Comparison of ENCODE assay signal across 7 mouse cellular contexts in the genomic region with DNA sequence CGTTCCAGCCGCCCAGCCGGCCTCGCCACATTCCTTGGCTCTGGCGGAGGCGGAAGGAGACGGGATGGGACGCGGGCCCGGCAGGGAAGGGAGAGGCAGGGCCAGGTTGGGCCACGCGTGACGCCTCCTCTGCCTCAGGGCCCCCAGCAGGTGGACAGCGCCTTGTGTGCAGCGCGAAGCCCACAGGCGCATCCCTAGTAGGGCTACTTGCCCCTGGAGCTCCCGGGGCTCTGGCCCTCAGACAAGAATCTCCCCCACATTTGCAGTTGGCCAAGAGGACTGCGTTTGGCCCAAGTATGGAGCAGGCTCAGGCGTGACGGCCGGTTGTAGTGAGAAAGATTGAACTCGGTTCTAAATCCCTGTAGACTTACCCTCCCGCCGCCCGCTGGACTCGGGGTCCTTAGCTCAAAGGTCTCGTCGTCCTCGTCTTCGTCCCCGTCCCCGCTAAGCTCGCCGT. TPM values are rescaled to one million over a fixed set of nuclear protein-coding genes. Genes with fewer than 3 reads are reported as not detected.
A peak's percentile ranks its signal among the peaks of the same experiment; 100 is the strongest.
DNase-seq lines count a peak whose midpoint lies in the region; ATAC-seq and TF ChIP-seq lines count a peak whose summit lies in the region.

Gene Cntnap1, plus strand, starts transcription at position 170 of the 457 bp plus-strand sequence.

- ATAC-seq in G1E (ENCODE audit: extremely low read depth, insufficient number of reproducible peaks, low FRiP score, poor library complexity, severe bottlenecking), result no peak
- ATAC-seq in forebrain, embryonic 13.5 days, result no peak
- ATAC-seq in hindbrain, embryonic 12.5 days (ENCODE audit: low FRiP score), result no peak
- ATAC-seq in midbrain, embryonic 13.5 days, result no peak

- H3K27me3 ChIP-seq in G1E (ENCODE audit: insufficient read depth, low read length), result peaks cover 73% of the 10 kb centered on the region
- peaks cover 78% of the 10 kb centered on the region for H3K27me3 ChIP-seq in forebrain, embryonic 13.5 days
- peaks cover 74% of the 10 kb centered on the region for H3K27me3 ChIP-seq in hindbrain, embryonic 12.5 days
- peaks cover 74% of the 10 kb centered on the region for H3K27me3 ChIP-seq in midbrain, embryonic 13.5 days

- 0% methylated on average over 35 of the region's 35 CpGs for WGBS in forebrain, embryonic 13.5 days
- under 1% methylated on average over 34 of the region's 35 CpGs for WGBS in hindbrain, embryonic 12.5 days
- under 1% methylated on average over 35 of the region's 35 CpGs for WGBS in midbrain, embryonic 13.5 days

- H3K4me3 ChIP-seq in G1E (ENCODE audit: low read depth, low read length), result peak within 1 kb of the TSS; percentile 77
- peak within 1 kb of the TSS; percentile 69 for H3K4me3 ChIP-seq in forebrain, embryonic 13.5 days
- peak within 1 kb of the TSS; percentile 73 for H3K4me3 ChIP-seq in hindbrain, embryonic 12.5 days
- peak within 1 kb of the TSS; percentile 62 for H3K4me3 ChIP-seq in midbrain, embryonic 13.5 days (replicated peaks)

- peaks cover 45% of the 10 kb centered on the region for H3K4me1 ChIP-seq in G1E (ENCODE audit: insufficient read depth, low read depth, low read length)
- peaks cover 60% of the 10 kb centered on the region for H3K4me1 ChIP-seq in forebrain, embryonic 13.5 days
- peaks cover 48% of the 10 kb centered on the region for H3K4me1 ChIP-seq in hindbrain, embryonic 12.5 days
- peaks cover 64% of the 10 kb centered on the region for H3K4me1 ChIP-seq in midbrain, embryonic 13.5 days (replicated peaks)

- no peak for TF ChIP-seq CTCF in G1E (IDR thresholded peaks at IDR 0.05; ENCODE audit: low read depth, low read length)

- peak within 1 kb of the TSS; percentile 83 for H3K4me2 ChIP-seq in forebrain, embryonic 13.5 days
- peak within 1 kb of the TSS; percentile 93 for H3K4me2 ChIP-seq in hindbrain, embryonic 12.5 days (replicated peaks)
- H3K4me2 ChIP-seq in midbrain, embryonic 13.5 days (replicated peaks), result peak within 1 kb of the TSS; percentile 91

- intact Hi-C loops in left cerebral cortex, postnatal 25 days (cut with DNase I), result loop anchor here (2.0 kb wide), 1 partner anchor 50 kb away; no protein-coding TSS in a partner anchor

- 0 out of 2 replicates have a peak, but pooled peaks cover 2% of the 10 kb centered on the region for H3K9me3 ChIP-seq in G1E (replicated peaks)
- no peaks in the 10 kb centered on the region for H3K9me3 ChIP-seq in forebrain, embryonic 13.5 days (replicated peaks)
- H3K9me3 ChIP-seq in hindbrain, embryonic 12.5 days (replicated peaks), result no peaks in the 10 kb centered on the region
- no peaks in the 10 kb centered on the region for H3K9me3 ChIP-seq in midbrain, embryonic 13.5 days

- peak within 1 kb of the TSS; percentile 77 for H3K9ac ChIP-seq in forebrain, embryonic 13.5 days
- H3K9ac ChIP-seq in hindbrain, embryonic 12.5 days, result peak within 1 kb of the TSS; percentile 82
- peak within 1 kb of the TSS; percentile 79 for H3K9ac ChIP-seq in midbrain, embryonic 13.5 days (replicated peaks)

- H3K27ac ChIP-seq in forebrain, embryonic 13.5 days, result peak within 1 kb of the TSS; percentile 25; the same call in 1 of the 2 replicates
- peak within 1 kb of the TSS; percentile 74 for H3K27ac ChIP-seq in hindbrain, embryonic 12.5 days
- peak within 1 kb of the TSS; percentile 76 for H3K27ac ChIP-seq in midbrain, embryonic 13.5 days

- peaks cover 9% of the 10 kb centered on the region for H3K36me3 ChIP-seq in G1E (replicated peaks)
- H3K36me3 ChIP-seq in forebrain, embryonic 13.5 days (ENCODE audit: poor library complexity, severe bottlenecking), result peaks cover 17% of the 10 kb centered on the region
- H3K36me3 ChIP-seq in hindbrain, embryonic 12.5 days, result 0 out of 2 replicates have a peak, but pooled peaks cover 8% of the 10 kb centered on the region
- H3K36me3 ChIP-seq in midbrain, embryonic 13.5 days, result peaks cover 16% of the 10 kb centered on the region

- DNase-seq in G1E (ENCODE audit: low spot score), result no peak
- DNase-seq in adrenal gland, adult 2 months, result peak; percentile 85
- DNase-seq in left cerebral cortex, postnatal 25 days (ENCODE audit: low spot score in 2 of 2), result no peak
- peak; percentile 36 for DNase-seq in yolk sac, embryonic 10.5 days (ENCODE audit: low spot score)

RNA-seq across cellular contexts. Expression of gene Cntnap1, which starts in this region (rescaled TPM):
- total RNA-seq in G1E (2014; fragmentation: Nextera tagmentation) (not detected in 2 replicates), G1E (2017) (under 0.01 and 0.06 TPM in 2 replicates)
- 0.02 and 0.08 TPM in 2 replicates for polyA plus RNA-seq in G1E (2012)
- 1 to 10 TPM; 6.8 TPM for total RNA-seq in adrenal gland, adult 2 months (2021)
- 9.3 and 9.4 TPM in 2 replicates for polyA plus RNA-seq in adrenal gland, adult 2 months (2012; rRNA removed)
- polyA plus RNA-seq in forebrain, embryonic 13.5 days (2015; fragmentation: Nextera tagmentation; extraction: Ambion mirVana), result 0.36 and 0.42 TPM in 2 replicates
- polyA plus RNA-seq in hindbrain, embryonic 12.5 days (2016; fragmentation: Nextera tagmentation; extraction: Ambion mirVana), result 0.97 and 1.2 TPM in 2 replicates
- 100 to 1,000 TPM; 153 to 170 TPM for total RNA-seq in left cerebral cortex, postnatal 25 days (2021)
- polyA plus RNA-seq in midbrain, embryonic 13.5 days (2015; fragmentation: Nextera tagmentation; extraction: Ambion mirVana), result 1.3 and 1.5 TPM in 2 replicates

Comparison
In these comparisons a context has a peak if more than half of its experiments do, and no peak if none do; other contexts are left out.
1. RNA of gene Cntnap1 (total RNA-seq): 153 to 170 TPM in left cerebral cortex, postnatal 25 days; 6.8 TPM in adrenal gland, adult 2 months and under 0.01 to 0.06 TPM in G1E; every median in the first group is over 10 times any median in the second.
2. DNase-seq: peak in adrenal gland, adult 2 months (single experiment) and yolk sac, embryonic 10.5 days (single experiment); none in G1E (single experiment) and left cerebral cortex, postnatal 25 days (0 of 2).
3. H3K27ac ChIP-seq: peak in every context shown above with its lines; median percentile 76 in midbrain, embryonic 13.5 days; 74 in hindbrain, embryonic 12.5 days; 25 in forebrain, embryonic 13.5 days.
4. Peak in every context shown above with its lines, with median percentiles within 50 percentile points of each other: H3K4me3 ChIP-seq, H3K4me2 ChIP-seq and H3K9ac ChIP-seq.